Mouse (Mus musculus) brain, embryonic 18.5 days (tissue): ENCODE measurements around the gene Furin.

Source experiments
- DNase-seq: peaks from one replicate; pipeline ENCODE4 v3.0.0-alpha.2; 2012; ENCODE audit warnings: low read depth, low spot score

The Furin gene

GRCm38 (mm10) chr7:80372667-80373066 is 32.6 kb downstream of the Furin start:
- no peak for DNase-seq

GRCm38 (mm10) chr7:80372166-80372565 is 33.1 kb downstream of the Furin start:
- DNase-seq = no peak

GRCm38 (mm10) chr7:80371041-80371751 is 34.0 kb downstream of the Furin start, which contains the start of gene Man2a2:
TSS of gene Man2a2 (minus strand) at chr7:80371375.
- DNase-seq = peak; percentile 46

- DNase-seq = peak; percentile 32
Observed at GRCm38 (mm10) chr7:80370649-80371040, 34.6 kb downstream of the Furin start.

GRCm38 (mm10) chr7:80369967-80370431 is 35.2 kb downstream of the Furin start:
- no peak for DNase-seq

GRCm38 (mm10) chr7:80369461-80369860 is 35.8 kb downstream of the Furin start:
- DNase-seq = no peak

GRCm38 (mm10) chr7:80368635-80369421 is 36.4 kb downstream of the Furin start:
- no peak for DNase-seq

GRCm38 (mm10) chr7:80368009-80368408 is 37.2 kb downstream of the Furin start:
- no peak for DNase-seq

GRCm38 (mm10) chr7:80367232-80367631 is 38.0 kb downstream of the Furin start:
- no peak for DNase-seq

- DNase-seq = no peak
Observed at GRCm38 (mm10) chr7:80365759-80366158, 39.5 kb downstream of the Furin start.

- DNase-seq = no peak
Observed at GRCm38 (mm10) chr7:80360435-80360834, 44.8 kb downstream of the Furin start.

GRCm38 (mm10) chr7:80358039-80358438 is 47.2 kb downstream of the Furin start:
- no peak for DNase-seq

GRCm38 (mm10) chr7:80357156-80357555 is 48.1 kb downstream of the Furin start:
- DNase-seq = no peak

- no peak for DNase-seq
Observed at GRCm38 (mm10) chr7:80356351-80356750, 48.9 kb downstream of the Furin start.

GRCm38 (mm10) chr7:80352920-80353319 is 52.3 kb downstream of the Furin start:
- no peak for DNase-seq

GRCm38 (mm10) chr7:80350808-80351207 is 54.4 kb downstream of the Furin start:
- DNase-seq = no peak

- no peak for DNase-seq
Observed at GRCm38 (mm10) chr7:80347670-80348586, 57.3 kb downstream of the Furin start.

- no peak for DNase-seq
Observed at GRCm38 (mm10) chr7:80346830-80347229, 58.4 kb downstream of the Furin start.

GRCm38 (mm10) chr7:80346173-80346572 is 59.1 kb downstream of the Furin start:
- DNase-seq = no peak

GRCm38 (mm10) chr7:80343270-80344018 is 61.8 kb downstream of the Furin start:
- no peak for DNase-seq

- DNase-seq = peak; percentile 89
Observed at GRCm38 (mm10) chr7:80342858-80343257, 62.4 kb downstream of the Furin start, which contains the start of gene Hddc3. TSS of gene Hddc3 (plus strand) at chr7:80343104.
